Mouse (Mus musculus) lung, adult 2 months (tissue): ENCODE data around the gene Ltn1.

Source experiments
- CTCF ChIP-seq: fragments of 200-500 bp; IDR thresholded peaks from 2 replicates; pipeline ENCODE4 v1.5.1; 2011; ENCODE audit warnings: mild to moderate bottlenecking, low read length, control low read depth; ENCODE audit not compliant: insufficient read depth
- POLR2A ChIP-seq: fragments of 200-500 bp; IDR thresholded peaks from 2 replicates; pipeline ENCODE4 v1.6.1; 2011; ENCODE audit warnings: low read depth, mild to moderate bottlenecking, control low read depth, low read length, borderline replicate concordance; ENCODE audit errors: extremely low read depth

- TF ChIP-seq CTCF (no peak), POLR2A (no peak)
These were observed 20.8 kb upstream of the Ltn1 start for GRCm38 (mm10) chr16:87453226-87453625.
